Mouse (Mus musculus) cerebellum, adult (tissue): ENCODE results near the gene Daam1.
A peak's percentile ranks its signal among the peaks of the same experiment; 100 is the strongest.

ENCODE experiments used
- ATAC-seq: cut with Nextera tagmentation; 2 replicates; pipeline ENCODE4 v1.9.2; 2017; ENCODE audit warnings: mild to moderate bottlenecking, moderate library complexity, mixed read lengths; ENCODE audit not compliant: insufficient number of reproducible peaks, low FRiP score, low TSS enrichment

Gene Daam1

GRCm38 (mm10) chr12:71889266-71889665, 58.4 kb downstream of the Daam1 start:
- ATAC-seq: no peak

GRCm38 (mm10) chr12:71890282-71890681, 59.4 kb downstream of the Daam1 start:
- no peak for ATAC-seq

GRCm38 (mm10) chr12:71891729-71892355, 61.0 kb downstream of the Daam1 start:
- no peak for ATAC-seq

- no peak for ATAC-seq
These were observed 62.2 kb downstream of the Daam1 start for GRCm38 (mm10) chr12:71892996-71893605.

GRCm38 (mm10) chr12:71898231-71898630, 67.4 kb downstream of the Daam1 start:
- ATAC-seq: no peak

GRCm38 (mm10) chr12:71898666-71899520, 68.0 kb downstream of the Daam1 start:
- ATAC-seq: no peak

GRCm38 (mm10) chr12:71899566-71899965, 68.7 kb downstream of the Daam1 start:
- no peak for ATAC-seq

GRCm38 (mm10) chr12:71901211-71901610, 70.3 kb downstream of the Daam1 start:
- ATAC-seq: no peak

- ATAC-seq: no peak
These were observed 71.0 kb downstream of the Daam1 start for GRCm38 (mm10) chr12:71901859-71902258.

GRCm38 (mm10) chr12:71902317-71902716, 71.4 kb downstream of the Daam1 start:
- no peak for ATAC-seq

GRCm38 (mm10) chr12:71903218-71903617, 72.3 kb downstream of the Daam1 start:
- no peak for ATAC-seq

- ATAC-seq: no peak
These were observed 73.4 kb downstream of the Daam1 start for GRCm38 (mm10) chr12:71904310-71904709.

GRCm38 (mm10) chr12:71904926-71905325, 74.0 kb downstream of the Daam1 start:
- ATAC-seq: no peak

GRCm38 (mm10) chr12:71905640-71906320, 74.9 kb downstream of the Daam1 start:
- ATAC-seq: no peak

GRCm38 (mm10) chr12:71906582-71907267, 75.8 kb downstream of the Daam1 start:
- peak; percentile 62; the same call in 1 of the 2 replicates for ATAC-seq

- no peak for ATAC-seq
These were observed 78.1 kb downstream of the Daam1 start for GRCm38 (mm10) chr12:71908984-71909383.

- 0 out of 2 replicates have a peak, but pooled peaks have one; percentile 7 for ATAC-seq
These were observed 79.4 kb downstream of the Daam1 start for GRCm38 (mm10) chr12:71910246-71910645.

- no peak for ATAC-seq
These were observed 81.4 kb downstream of the Daam1 start for GRCm38 (mm10) chr12:71912262-71912661.

- no peak for ATAC-seq
These were observed 88.3 kb downstream of the Daam1 start for GRCm38 (mm10) chr12:71919156-71919555.

- ATAC-seq: no peak
These were observed 89.1 kb downstream of the Daam1 start for GRCm38 (mm10) chr12:71919962-71920361.
